Mouse (Mus musculus): ENCODE measurements around the gene Hpse2. TPM values are rescaled to one million over a fixed set of nuclear protein-coding genes. Genes with fewer than 3 reads are reported as not detected.

The Hpse2 gene
- total RNA-seq, 2 experiments from 2014 or later, result 0.09 TPM; not detected in 1

DNA sequence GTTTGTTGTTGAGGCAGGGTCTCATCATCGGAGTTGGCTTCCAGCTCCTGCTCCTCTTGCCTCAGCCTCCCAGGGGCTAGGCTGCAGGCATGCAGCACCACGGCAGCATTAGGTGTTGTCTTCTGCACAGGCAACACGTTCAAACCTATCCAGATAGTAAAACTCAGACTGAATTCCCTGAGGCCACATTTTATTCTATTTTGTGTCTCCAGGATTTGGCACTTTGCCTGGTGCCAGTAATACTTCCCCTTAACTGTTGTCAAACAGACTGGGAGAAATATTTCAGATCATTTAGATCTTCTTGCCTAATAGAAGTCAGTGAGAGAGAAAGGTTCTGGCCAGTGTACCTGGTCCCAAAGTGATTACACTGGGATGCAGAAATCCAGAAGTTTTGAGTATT is 458.5 kb downstream of the Hpse2 start:
- no peak overlapping the region for H3K27ac ChIP-seq
- intact Hi-C loops (cut with DNase I), result no loop called here
- no peak for TF ChIP-seq CTCF (IDR thresholded peaks at IDR 0.05)
- no peak for DNase-seq (ENCODE audit: extremely low spot score in 1 of 2, low spot score in 2 of 2)
- H3K4me3 ChIP-seq, result no peak overlapping the region

DNA sequence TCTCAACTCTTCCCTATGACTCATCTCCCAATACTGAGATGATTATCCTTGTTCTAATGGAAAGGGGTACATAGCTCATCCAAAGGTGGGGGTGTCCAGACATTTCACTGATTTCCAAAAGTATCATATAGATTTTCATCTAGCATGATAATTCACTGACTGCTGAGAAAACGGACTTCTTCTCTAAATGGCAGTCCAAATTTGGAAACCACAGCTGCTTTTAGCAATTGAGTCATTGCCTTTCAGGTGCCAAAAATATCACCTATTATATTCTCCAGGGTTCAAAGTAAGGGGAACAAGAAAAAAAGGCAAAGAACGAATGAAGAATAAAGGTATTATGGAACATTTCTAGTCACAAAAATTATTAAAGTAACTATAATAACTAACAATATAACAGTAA is 459.9 kb downstream of the Hpse2 start:
- intact Hi-C loops (cut with DNase I), result no loop called here
- no peak for TF ChIP-seq CTCF (IDR thresholded peaks at IDR 0.05)
- DNase-seq (ENCODE audit: extremely low spot score in 1 of 2, low spot score in 2 of 2), result no peak
- H3K4me3 ChIP-seq, result no peak overlapping the region
- H3K27ac ChIP-seq, result no peak overlapping the region

- intact Hi-C loops (cut with DNase I), result no loop called here
- Histone ChIP-seq H3K4me3 (no peak overlapping the region), H3K27ac (no peak overlapping the region)
- no peak for TF ChIP-seq CTCF (IDR thresholded peaks at IDR 0.05)
- DNase-seq (ENCODE audit: extremely low spot score in 1 of 2, low spot score in 2 of 2), result no peak
Observed at GRCm38 (mm10) chr19:42922610-42923009, 465.5 kb downstream of the Hpse2 start.

DNA sequence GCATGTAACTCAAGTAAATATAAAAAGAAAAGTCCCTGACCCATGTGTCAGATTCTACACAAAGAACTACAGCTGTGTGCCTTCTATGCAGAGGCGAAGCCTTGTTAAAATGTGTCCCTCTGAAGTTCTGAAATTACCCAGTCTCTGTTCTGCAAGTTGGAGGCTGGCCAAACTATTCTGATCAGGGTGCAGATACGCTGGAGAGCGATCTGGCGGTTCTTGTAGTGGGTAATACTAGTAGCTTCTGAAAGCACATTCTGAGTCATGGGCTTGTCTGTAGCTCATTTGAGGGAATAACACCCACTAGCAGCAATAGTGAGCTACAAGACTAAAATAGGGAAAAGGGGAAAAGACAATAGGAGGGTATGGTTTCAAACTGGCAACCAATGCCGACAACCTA is 474.5 kb downstream of the Hpse2 start:
- intact Hi-C loops (cut with DNase I), result no loop called here
- DNase-seq (ENCODE audit: extremely low spot score in 1 of 2, low spot score in 2 of 2), result no peak
- Histone ChIP-seq H3K4me3 (no peak overlapping the region), H3K27ac (no peak overlapping the region)
- TF ChIP-seq CTCF (IDR thresholded peaks at IDR 0.05), result no peak

DNA sequence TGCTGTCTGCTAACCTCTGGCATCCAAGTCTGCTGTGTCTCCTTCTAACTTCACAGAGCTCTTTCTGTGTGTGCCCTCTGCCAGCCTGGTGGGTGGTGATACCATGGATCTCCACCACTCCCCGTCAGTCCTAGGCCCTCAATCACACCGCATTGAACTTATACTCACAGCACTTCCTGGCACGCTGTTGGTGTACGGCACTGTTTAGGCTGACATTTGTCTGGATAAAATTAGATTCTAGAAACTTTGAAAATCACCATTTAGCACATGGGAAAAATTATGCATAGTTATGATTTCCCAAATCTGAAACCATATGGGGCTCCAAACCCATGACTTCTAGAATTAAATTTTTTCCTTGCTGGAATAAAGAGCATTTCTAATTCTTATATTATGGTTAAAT is 478.4 kb downstream of the Hpse2 start:
- intact Hi-C loops (cut with DNase I), result no loop called here
- TF ChIP-seq CTCF (IDR thresholded peaks at IDR 0.05), result no peak
- DNase-seq (ENCODE audit: extremely low spot score in 1 of 2, low spot score in 2 of 2), result no peak

DNA sequence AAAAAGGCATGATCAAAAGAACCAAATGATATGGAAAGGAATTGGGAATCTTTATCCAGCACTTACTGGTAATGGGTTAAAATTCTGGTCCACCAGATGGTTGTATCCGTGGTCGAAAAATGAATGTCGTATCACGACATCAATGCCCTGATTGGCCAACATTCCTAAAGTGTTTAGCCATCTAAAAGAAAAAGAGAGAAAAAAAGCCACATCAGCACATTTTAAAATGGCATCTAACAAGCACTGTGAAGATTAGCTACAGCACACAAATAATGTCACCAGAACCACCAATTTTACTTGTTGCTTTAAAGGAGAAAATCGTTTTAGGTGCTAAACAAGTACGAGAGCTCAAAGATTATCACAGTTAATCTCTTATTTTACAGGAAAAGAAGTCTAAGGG is 479.6 kb downstream of the Hpse2 start:
- H3K4me3 ChIP-seq, result no peak overlapping the region
- no peak for TF ChIP-seq CTCF (IDR thresholded peaks at IDR 0.05)
- intact Hi-C loops (cut with DNase I), result no loop called here
- DNase-seq (ENCODE audit: extremely low spot score in 1 of 2, low spot score in 2 of 2), result no peak
- no peak overlapping the region for H3K27ac ChIP-seq

More for the DNA sequence above, 478.4 kb downstream of the Hpse2 start:
- H3K27ac ChIP-seq, result no peak overlapping the region
- no peak overlapping the region for H3K4me3 ChIP-seq

DNA sequence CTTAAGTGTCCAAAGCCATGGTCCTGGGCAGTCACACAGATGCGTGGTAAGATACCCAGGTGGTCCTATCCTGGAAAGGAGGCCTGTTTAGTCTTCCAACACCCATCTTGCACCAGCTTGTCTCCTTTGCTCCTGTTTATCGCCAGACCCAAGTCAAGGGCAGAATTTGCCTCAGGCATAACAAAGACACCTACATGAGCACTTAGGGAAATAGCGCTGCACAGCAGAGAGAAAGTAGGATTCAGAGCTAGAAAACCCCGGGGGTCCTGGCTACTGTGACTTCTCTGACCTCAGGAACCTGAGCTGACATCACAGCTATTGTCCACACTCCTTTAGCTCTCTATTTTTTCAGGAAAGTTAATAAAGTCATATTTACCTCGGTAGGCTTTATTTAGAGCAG is 481.8 kb downstream of the Hpse2 start:
- Histone ChIP-seq H3K4me3 (no peak overlapping the region), H3K27ac (no peak overlapping the region)
- no peak for DNase-seq (ENCODE audit: extremely low spot score in 1 of 2, low spot score in 2 of 2)
- intact Hi-C loops (cut with DNase I), result no loop called here
- no peak for TF ChIP-seq CTCF (IDR thresholded peaks at IDR 0.05)

DNA sequence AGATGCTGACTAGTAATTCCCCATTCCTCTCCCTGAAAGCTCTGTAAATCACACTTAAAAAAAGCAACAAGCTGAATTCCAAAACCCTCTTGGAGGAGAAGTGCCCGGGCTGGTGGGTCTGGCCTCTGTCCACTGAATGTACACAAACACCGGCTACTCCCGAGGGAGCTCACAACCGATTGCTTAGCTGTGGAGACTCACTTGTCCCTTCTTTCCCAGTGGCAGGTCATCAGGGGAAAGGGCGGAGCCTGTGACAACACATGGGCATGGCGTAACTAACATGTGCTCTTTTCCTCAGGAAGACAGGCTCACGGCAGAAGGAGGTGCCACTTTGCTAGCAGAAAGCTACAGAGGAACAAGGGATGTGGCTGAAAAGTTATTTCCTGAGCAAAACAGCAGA is 483.4 kb downstream of the Hpse2 start:
- Histone ChIP-seq H3K4me3 (no peak overlapping the region), H3K27ac (no peak overlapping the region)
- no peak for DNase-seq (ENCODE audit: extremely low spot score in 1 of 2, low spot score in 2 of 2)
- intact Hi-C loops (cut with DNase I), result no loop called here
- no peak for TF ChIP-seq CTCF (IDR thresholded peaks at IDR 0.05)

GRCm38 (mm10) chr19:42904240-42904639 is 483.9 kb downstream of the Hpse2 start:
- no peak overlapping the region for H3K27ac ChIP-seq
- intact Hi-C loops (cut with DNase I), result no loop called here

GRCm38 (mm10) chr19:42903840-42904239 is 484.3 kb downstream of the Hpse2 start:
- no peak for TF ChIP-seq CTCF (IDR thresholded peaks at IDR 0.05)

More at GRCm38 (mm10) chr19:42904240-42904639, 483.9 kb downstream of the Hpse2 start:
- no peak for DNase-seq (ENCODE audit: extremely low spot score in 1 of 2, low spot score in 2 of 2)
- TF ChIP-seq CTCF (IDR thresholded peaks at IDR 0.05), result no peak
- H3K4me3 ChIP-seq, result no peak overlapping the region

GRCm38 (mm10) chr19:42902410-42903021 is 485.6 kb downstream of the Hpse2 start:
- peak in 1 of 2 experiments; percentile 37 for DNase-seq (ENCODE audit: extremely low spot score in 1 of 2, low spot score in 2 of 2)
- no peak for TF ChIP-seq CTCF (IDR thresholded peaks at IDR 0.05)
- H3K27ac ChIP-seq, result no peak overlapping the region
- intact Hi-C loops (cut with DNase I), result no loop called here
- H3K4me3 ChIP-seq, result no peak overlapping the region

More at GRCm38 (mm10) chr19:42903840-42904239, 484.3 kb downstream of the Hpse2 start:
- H3K27ac ChIP-seq, result no peak overlapping the region
- intact Hi-C loops (cut with DNase I), result no loop called here
- DNase-seq (ENCODE audit: extremely low spot score in 1 of 2, low spot score in 2 of 2), result no peak
- H3K4me3 ChIP-seq, result no peak overlapping the region

DNA sequence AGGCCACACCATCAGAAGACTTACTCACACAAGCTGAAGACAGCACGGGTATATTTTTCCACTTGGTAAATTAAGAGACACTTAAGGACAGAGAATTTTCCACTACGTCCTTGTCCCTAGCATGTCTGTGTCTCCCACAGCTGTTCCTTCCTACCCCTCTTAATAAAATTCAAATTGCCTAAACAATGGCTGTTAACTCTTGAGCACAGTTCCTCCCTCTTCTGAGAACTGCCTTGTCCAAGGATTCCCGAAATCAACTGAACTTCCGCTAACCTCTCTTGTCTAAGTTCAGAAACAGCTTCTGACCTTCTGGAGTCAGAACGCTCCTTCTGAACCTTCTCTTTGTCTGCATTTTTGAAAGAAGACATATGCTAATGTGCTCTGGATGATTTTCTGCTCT is 496.6 kb downstream of the Hpse2 start:
- intact Hi-C loops (cut with DNase I), result no loop called here
- H3K27ac ChIP-seq, result no peak overlapping the region
- no peak for TF ChIP-seq CTCF (IDR thresholded peaks at IDR 0.05)

GRCm38 (mm10) chr19:42877653-42878052 is 510.5 kb downstream of the Hpse2 start:
- Histone ChIP-seq H3K27ac (no peak overlapping the region), H3K4me3 (no peak overlapping the region)
- intact Hi-C loops (cut with DNase I), result no loop called here
- no peak for TF ChIP-seq CTCF (IDR thresholded peaks at IDR 0.05)
- no peak for DNase-seq (ENCODE audit: extremely low spot score in 1 of 2, low spot score in 2 of 2)

More for the DNA sequence above, 496.6 kb downstream of the Hpse2 start:
- no peak for DNase-seq (ENCODE audit: extremely low spot score in 1 of 2, low spot score in 2 of 2)
- H3K4me3 ChIP-seq, result no peak overlapping the region

All from left cerebral cortex, adult 2 months (tissue).